Mouse (Mus musculus): Measurements from ENCODE around the gene Asxl2.
A peak's percentile ranks its signal among the peaks of the same experiment; 100 is the strongest.
"Not testable (repeated sequence)": the region's sequence is repeated elsewhere in the genome, so short reads cannot be mapped to it uniquely, and the experiment has no call there.

The Asxl2 gene

DNA sequence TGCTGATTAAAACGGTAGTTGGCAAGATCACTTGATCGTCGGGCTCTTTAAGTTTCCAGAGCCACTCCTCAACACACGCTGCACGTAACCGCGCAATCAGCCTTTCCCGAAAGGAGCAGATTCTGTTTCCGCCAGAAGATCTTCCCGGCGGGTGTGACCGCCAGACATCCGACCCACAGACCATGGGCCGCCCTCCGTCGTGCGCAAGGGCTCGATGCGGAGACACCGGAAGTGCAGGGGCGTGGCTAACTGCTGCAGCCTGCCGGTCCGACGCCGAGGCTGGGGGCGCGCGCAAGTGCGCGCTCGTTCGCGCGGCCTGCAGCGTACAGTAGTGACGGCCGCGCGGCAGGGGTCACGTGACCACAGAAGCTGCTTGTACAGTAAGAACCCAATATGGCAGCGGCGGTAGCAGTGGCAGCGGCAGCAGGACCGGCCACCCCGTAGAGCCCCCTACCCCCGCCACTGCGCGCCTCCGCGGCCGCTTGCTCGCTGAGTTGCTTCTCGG lies at the start of gene Asxl2:
Asxl2 (plus strand) TSS at position 328 of the 505 bp plus-strand sequence.
- DNase-seq: peak; percentile 98

GRCm38 (mm10) chr12:3377190-3377589 lies 49.5 kb upstream of the Asxl2 start:
- DNase-seq: no peak

GRCm38 (mm10) chr12:3377755-3378154 lies 48.9 kb upstream of the Asxl2 start:
- DNase-seq: no peak

DNA sequence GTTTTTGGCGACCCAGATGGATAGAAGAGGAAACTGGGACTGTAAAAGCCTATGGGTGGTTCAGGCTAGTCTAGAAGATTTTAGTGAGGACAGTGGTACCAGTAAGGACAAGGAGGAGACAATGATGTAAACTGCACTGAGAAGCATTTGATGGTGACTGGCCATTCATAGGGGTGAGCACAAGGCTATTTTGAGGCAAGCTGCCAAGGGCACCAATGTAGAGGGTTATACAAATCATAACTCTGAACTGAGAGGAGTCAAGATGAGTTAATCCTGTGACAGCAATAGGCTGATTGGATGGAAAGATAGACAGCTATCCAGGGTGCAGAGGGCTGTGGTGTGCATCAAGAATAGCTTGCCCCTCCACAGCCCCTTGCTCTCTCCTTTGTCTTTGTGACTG lies 41.8 kb upstream of the Asxl2 start:
- DNase-seq: no peak

GRCm38 (mm10) chr12:3385271-3385670 lies 41.4 kb upstream of the Asxl2 start:
- no peak for DNase-seq

DNA sequence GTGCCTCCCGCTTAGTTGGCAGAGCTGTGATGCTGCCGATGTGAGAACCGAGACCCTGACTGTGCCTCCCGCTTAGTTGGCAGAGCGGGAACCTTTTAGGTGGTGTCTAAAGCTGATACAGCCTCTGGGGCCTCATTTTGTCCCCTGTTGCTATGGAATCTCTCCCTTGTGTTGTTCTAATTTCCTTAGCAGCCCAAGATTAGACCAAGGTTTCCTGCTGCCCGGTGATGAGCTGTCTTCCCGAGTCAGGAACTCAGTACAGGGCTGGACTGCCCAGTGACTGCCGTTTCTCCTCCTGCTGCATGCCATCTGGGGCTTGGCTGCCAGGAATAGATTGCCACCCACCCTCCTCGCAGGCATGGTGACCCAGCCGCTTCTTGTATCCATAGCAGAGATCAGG lies 40.7 kb upstream of the Asxl2 start:
- DNase-seq: no peak

DNA sequence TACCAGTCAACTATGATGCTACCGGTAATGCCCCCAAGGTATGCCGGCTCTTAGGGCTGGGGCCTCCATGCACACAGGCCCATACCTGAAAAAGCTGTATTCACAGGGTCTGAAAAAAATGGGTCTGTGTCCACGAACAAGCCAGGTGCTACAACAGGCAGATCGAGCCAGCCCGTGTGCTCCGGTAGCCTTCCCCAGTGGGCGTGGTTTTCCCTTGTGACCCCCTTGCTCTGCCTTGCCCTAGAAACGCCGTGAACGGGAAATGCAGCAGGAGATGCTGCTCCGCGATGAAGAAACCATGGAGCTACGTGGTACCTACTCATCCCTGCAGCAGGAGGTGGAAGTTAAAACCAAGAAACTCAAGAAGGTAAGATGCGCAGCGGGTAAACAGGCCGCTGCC lies 38.8 kb upstream of the Asxl2 start:
- no peak for DNase-seq

- no peak for DNase-seq
These were observed 37.3 kb upstream of the Asxl2 start for GRCm38 (mm10) chr12:3389394-3389793.

DNA sequence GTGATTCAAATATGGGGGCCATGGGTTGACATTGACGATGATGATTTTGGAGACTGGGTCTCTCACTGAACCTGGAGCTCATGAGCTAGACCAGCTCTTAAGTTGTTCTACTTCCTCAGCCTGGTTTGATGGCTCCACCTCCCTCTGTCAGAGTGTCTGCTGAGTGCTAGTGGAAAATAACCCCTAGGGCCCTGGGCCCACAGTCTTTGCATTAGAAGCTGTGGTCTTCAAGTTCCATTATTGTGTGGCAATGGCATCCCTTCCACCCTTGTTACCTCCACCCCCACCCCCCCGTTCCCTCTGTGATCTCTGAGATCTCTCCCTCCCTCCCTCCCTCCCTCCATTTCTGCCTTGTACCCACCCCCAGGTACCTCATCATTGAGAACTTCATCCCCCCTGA lies 36.6 kb upstream of the Asxl2 start:
- DNase-seq: no peak

DNA sequence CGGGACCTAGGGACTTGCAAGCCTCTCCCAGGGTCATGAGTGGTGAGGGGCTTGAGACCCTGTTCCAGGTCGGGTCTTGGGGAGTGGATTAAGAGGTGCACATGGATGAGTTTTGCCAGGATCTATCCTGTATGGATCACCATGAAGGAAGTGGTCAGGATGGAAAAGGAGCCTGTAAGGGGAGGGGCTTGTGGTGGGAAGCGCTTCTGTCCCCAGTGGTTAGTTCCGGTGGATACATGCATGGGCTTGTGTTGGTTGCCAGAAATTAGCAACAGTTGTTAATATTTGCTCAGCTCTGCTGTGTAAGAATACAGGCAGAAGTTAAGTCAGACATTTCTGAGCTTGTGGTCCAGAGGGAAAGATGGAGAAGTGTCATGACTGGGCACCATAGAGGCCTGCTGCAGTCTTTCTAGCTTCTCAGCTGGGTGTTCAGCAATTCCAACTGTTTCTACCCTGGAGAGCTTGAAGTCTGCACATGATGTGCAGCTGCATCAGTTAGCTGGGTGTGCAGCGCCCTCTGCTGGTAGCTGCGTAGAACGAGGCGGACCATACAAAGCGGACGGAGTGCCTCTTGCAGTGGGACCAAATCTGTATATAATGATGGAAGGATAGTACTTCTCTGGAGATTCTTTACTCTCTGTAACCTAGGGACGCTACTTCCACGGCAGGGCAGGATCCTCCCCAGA lies 35.9 kb upstream of the Asxl2 start:
- DNase-seq: peak; percentile 69

DNA sequence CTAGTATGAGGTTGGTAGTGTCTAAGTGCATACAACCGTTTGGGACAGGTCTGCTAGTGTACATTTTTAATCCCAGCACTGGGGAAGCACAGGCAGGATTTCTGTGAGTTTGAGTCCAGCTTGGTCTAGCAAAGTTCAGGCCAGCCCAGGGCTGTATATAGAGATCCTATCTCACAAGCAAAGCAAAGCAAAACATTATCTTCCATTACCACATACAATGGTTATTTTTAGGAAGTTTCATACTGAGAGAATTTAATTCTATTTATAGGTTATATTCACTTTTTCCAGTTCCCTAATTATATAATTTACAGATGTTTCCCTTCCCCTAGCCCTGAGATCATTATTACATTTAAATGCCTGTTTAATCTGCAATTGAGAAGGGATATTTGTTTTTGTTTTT lies 35.4 kb upstream of the Asxl2 start:
- DNase-seq: no peak

- no peak for DNase-seq
These were observed 33.5 kb upstream of the Asxl2 start for GRCm38 (mm10) chr12:3393140-3393539.

DNA sequence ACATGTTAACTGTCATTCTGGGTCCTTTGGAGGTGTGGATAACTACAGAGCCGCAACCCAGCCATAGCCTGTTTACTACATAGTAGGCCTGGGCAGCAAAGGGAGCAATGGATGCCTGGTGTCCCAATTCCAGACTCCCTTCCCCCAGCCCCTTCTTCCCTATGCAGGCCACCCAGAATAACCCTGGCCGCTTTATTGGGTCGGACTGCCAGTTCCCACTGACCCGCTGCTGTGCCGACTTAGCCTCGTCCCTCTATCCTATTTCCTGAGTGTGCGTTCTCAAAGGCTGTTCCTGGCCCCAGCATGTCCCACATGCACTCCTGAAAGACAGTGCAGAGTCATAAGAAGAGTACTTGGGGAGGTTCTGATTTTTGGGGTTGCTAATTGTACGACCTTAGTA lies 29.7 kb upstream of the Asxl2 start:
- DNase-seq: no peak

DNA sequence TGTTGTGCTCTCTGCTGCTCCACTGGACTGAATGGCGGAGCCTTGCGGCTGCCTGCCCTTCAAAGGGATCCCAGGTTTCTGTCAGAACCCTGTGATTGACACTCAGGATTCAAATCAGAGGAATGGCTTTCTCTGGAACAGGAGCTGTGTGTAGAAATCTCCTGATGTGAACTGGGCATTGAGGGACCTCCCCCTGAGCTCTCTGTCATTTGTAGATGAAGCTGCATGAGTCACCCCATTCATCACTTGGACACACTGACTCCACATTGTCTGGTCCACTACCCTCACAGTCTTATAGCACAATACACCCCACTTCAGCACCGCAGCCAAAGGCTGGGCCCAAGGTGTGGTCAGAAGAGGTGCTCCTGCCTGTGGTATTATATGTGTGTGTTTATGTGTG lies 21.0 kb upstream of the Asxl2 start:
- not testable (repeated sequence) for DNase-seq

DNA sequence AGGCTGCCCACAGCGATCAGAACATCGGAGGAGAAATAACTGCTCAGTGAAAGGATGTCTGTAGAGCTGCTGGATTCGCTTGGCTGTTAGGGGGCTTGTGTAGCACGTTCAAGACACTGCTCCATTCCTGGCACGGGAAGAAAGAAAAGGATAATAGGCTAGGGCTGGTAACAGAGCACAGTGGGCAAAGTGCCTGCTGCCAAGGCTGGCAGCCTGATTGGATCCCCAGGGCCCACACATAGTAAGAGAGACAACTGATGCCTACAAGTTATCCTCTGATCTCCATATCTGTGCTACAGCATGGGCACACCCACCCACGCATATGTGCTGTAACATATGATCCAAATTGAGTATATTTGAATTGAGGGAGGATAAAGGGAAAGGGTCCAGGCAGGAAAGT lies 20.1 kb upstream of the Asxl2 start:
- no peak for DNase-seq

- DNase-seq: no peak
These were observed 11.7 kb upstream of the Asxl2 start for GRCm38 (mm10) chr12:3414956-3415355.

- DNase-seq: no peak
These were observed 7.9 kb upstream of the Asxl2 start for GRCm38 (mm10) chr12:3418761-3419160.

DNA sequence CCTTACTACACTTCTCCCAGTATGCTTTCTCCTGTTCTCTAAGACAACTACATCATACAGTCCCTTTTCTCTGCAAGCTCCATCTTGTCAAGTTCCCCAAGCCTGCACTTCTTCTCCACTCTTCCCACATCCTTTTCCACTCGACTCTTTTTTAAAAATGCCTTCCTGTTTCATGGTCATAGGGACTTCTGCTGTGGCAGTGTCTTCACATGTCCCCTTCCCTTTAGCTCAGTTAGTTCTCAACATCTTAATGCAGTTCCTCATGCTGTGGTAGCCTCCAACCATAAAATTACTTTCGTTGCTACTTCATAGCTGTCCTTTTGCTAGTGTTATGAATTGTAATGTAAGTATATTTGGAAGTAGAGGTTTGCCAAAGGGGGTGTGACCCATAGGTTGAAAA lies 6.1 kb upstream of the Asxl2 start:
- no peak for DNase-seq

GRCm38 (mm10) chr12:3422786-3423185 lies 3.9 kb upstream of the Asxl2 start:
- no peak for DNase-seq

DNA sequence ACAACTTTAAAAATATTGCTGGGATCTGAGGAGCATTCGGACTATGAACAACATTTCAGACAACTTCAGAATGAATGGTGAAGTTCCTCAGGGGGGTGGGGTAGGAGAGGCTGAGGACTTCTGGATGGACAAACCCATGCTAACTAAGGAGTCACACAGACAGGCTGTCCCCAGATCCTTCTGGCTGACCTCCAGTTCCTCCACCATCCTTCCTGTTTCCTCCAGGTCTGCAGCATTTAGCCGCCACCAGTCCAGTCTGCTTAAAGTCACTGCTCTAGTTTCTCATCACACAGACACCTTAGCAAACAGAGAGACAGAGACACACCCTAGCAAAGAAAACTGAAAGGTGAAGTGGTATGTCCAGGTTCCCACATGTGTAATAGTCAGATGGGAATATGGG lies 2.5 kb upstream of the Asxl2 start:
- no peak for DNase-seq

GRCm38 (mm10) chr12:3425375-3426341 lies 999 bp upstream of the Asxl2 start:
- DNase-seq: no peak

- peak; percentile 73 for DNase-seq
These were observed 621 bp downstream of the Asxl2 start for GRCm38 (mm10) chr12:3427067-3427889.
